8 mouse cellular contexts compared by ENCODE assay signal in the genomic region with DNA sequence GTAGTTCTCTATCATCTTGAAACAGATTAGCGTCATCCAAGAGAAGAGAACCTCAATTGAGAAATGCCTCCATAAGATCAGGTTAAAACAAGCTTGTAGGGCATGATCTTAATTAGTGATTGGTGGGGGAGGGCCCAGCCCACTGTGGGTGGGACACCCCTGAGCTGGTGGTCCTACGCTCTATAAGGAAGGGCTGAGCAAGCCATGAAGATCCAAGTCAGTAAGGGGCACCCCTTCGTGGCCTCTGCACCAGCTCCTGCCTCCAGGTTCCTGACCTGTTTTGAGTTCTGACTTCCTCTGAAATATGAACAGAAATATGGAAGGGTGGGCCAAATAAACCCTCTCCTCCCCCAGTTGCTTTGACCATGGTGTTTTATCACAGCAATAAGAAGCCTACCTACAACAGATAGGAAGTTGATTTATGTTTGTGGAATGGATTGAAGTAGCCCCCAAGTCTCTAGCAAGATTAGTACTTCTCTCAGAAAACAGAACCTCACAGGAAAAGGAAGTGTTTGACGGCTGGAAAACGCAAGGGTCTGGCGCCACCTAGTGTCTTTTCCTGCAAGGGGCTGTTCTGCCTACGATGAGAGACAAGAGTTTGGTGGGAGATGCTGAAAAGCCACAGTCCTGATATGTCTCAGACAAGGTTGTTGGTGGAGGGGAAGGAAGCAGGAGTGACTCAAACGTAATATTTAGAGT.
A peak's percentile ranks its signal among the peaks of the same experiment; 100 is the strongest.
DNase-seq lines count a peak whose midpoint lies in the region; ATAC-seq lines count a peak whose summit lies in the region.

No protein-coding gene starts in this region.

- peaks cover 40% of the 10 kb centered on the region for H3K4me1 ChIP-seq in limb, embryonic 10.5 days
- no peaks in the 10 kb centered on the region for H3K4me1 ChIP-seq in midbrain, embryonic 14.5 days (ENCODE audit: control insufficient read depth, insufficient read depth, low read length)

- DNase-seq in 3T3-L1 (ENCODE audit: low read depth, low spot score): peak; percentile 93
- peak; percentile 90 for DNase-seq in adrenal gland, postnatal 10 days
- DNase-seq in embryo, embryonic 11.5 days (ENCODE audit: low read depth, low spot score): peak; percentile 76
- DNase-seq in gastrocnemius, postnatal 4 days (ENCODE audit: low spot score in 2 of 2): peak; percentile 69 to 87
- peak; percentile 85 for DNase-seq in kidney, adult 18-20 months
- peak; percentile 91 for DNase-seq in limb, embryonic 10.5 days (ENCODE audit: low spot score)
- peak; percentile 94 for DNase-seq in midbrain, embryonic 14.5 days
- peak; percentile 76 for DNase-seq in spleen, adult 12 weeks (ENCODE audit: low spot score)

- H3K9me3 ChIP-seq in limb, embryonic 10.5 days (replicated peaks): no peaks in the 10 kb centered on the region
- no peaks in the 10 kb centered on the region for H3K9me3 ChIP-seq in midbrain, embryonic 14.5 days (ENCODE audit: control insufficient read depth, low read length)

- no peaks in the 10 kb centered on the region for H3K27me3 ChIP-seq in limb, embryonic 10.5 days (ENCODE audit: low read depth, poor library complexity, severe bottlenecking)
- no peaks in the 10 kb centered on the region for H3K27me3 ChIP-seq in midbrain, embryonic 14.5 days (ENCODE audit: control insufficient read depth, insufficient read depth, low read length)

- H3K27ac ChIP-seq in limb, embryonic 10.5 days: peak overlapping the region; percentile 84
- no peak overlapping the region for H3K27ac ChIP-seq in midbrain, embryonic 14.5 days (replicated peaks; ENCODE audit: low read depth, low read length)

- WGBS in limb, embryonic 10.5 days: 26% methylated on average over 8 of the region's 8 CpGs
- 27% methylated on average over 8 of the region's 8 CpGs for WGBS in midbrain, embryonic 14.5 days

- peak; percentile 42; the same call in 1 of the 2 replicates for ATAC-seq in midbrain, embryonic 14.5 days (ENCODE audit: low FRiP score, low TSS enrichment)

- H3K36me3 ChIP-seq in limb, embryonic 10.5 days: no peaks in the 10 kb centered on the region
- no peaks in the 10 kb centered on the region for H3K36me3 ChIP-seq in midbrain, embryonic 14.5 days (ENCODE audit: control insufficient read depth, insufficient read depth, low read length)

- H3K4me2 ChIP-seq in midbrain, embryonic 14.5 days (ENCODE audit: low read length): no peak overlapping the region

- H3K4me3 ChIP-seq in limb, embryonic 10.5 days: no peak overlapping the region
- no peak overlapping the region for H3K4me3 ChIP-seq in midbrain, embryonic 14.5 days (replicated peaks; ENCODE audit: low read depth, low read length)

- H3K9ac ChIP-seq in midbrain, embryonic 14.5 days (replicated peaks; ENCODE audit: low read length): no peak overlapping the region
